Mouse (Mus musculus): Measurements from ENCODE around the gene 2210010C04Rik.

- TF ChIP-seq CEBPB (IDR thresholded peaks at IDR 0.05; ENCODE audit: low read depth) (no peak), CTCF (IDR thresholded peaks at IDR 0.05; ENCODE audit: control insufficient read depth, insufficient read depth, insufficient read length) (no peak), MYOD1 (IDR thresholded peaks at IDR 0.05; ENCODE audit: control insufficient read depth, insufficient read length, low read depth) (no peak), MAX (IDR thresholded peaks at IDR 0.05) (no peak), USF1 (IDR thresholded peaks at IDR 0.05; ENCODE audit: low read depth) (no peak), MYOG (IDR thresholded peaks at IDR 0.05; ENCODE audit: control insufficient read depth, extremely low read depth, insufficient read length) (no peak), FOSL1 (IDR thresholded peaks at IDR 0.05; ENCODE audit: insufficient read depth, low read length, poor library complexity, severe bottlenecking) (no peak)
Observed at GRCm38 (mm10) chr6:41032231-41032630, 3.1 kb downstream of the 2210010C04Rik start.
